Mouse (Mus musculus) right cerebral cortex, postnatal 36 days (tissue): ENCODE data around the gene Cryba4.

ENCODE experiments used
- DNase-seq, 2 experiments: peaks; one replicate each; pipeline ENCODE4 v3.0.0; 2022; ENCODE audit warnings: low spot score in 2 of 2, mixed read lengths in 1 of 2

The Cryba4 gene

DNA sequence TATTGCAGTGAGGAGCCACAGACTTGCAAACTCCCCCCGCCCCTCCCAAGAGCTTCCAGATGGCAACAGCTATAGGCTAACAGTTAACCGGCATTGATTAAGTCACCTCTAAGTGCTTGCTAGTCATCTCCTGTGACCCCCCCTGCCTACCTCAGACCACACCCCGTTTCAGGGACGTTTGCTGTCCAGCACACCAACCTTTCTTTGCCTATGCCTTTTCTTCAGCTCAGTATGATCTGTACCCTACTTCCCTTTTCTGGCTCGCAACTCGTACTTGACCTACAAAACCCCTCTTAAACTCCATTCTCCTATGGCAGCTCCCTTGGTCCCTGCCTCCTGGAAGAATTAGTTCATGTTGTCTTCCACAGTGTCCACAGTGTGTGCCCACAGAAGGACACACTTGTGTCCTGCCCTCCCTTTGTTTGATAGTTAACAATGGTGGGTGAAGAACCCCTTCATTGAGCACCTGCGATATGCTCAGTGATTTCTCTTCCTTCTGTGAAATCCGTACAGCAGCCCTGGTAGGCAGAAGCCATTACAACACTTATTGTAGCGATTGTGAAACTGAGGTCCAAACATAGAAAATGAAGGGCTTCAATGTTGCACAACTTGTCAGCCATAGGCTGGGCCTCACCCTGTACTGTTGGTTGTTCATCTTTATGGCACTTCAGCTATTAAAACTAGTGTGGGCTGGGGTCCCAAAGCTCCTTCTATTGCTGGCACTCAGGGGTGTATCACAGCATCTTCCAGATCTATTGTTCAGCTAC is 13.9 kb upstream of the Cryba4 start:
- no peak for DNase-seq

GRCm38 (mm10) chr5:112265515-112265914 is 13.2 kb upstream of the Cryba4 start:
- DNase-seq = no peak

DNA sequence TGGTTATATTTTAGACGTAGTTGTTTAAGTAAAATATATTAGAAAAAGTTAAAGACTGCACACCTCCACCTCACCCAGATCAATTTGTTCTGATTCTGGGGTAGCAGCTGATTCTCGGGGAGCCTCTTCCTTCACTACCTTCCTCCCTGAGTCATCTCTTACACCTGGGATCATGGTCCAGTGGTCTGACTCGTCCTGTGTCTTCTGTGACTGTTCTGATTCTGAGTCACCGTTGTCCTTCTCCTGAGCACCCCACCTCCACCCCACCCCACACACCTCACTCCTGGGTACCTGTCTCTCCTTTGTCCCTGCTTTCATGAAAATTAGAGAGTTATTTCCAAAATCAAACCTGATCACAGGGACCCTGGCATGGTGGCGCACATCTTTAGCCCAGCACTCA is 12.8 kb upstream of the Cryba4 start:
- no peak for DNase-seq

- DNase-seq = no peak
Measured at GRCm38 (mm10) chr5:112264099-112264498, 11.8 kb upstream of the Cryba4 start.

DNA sequence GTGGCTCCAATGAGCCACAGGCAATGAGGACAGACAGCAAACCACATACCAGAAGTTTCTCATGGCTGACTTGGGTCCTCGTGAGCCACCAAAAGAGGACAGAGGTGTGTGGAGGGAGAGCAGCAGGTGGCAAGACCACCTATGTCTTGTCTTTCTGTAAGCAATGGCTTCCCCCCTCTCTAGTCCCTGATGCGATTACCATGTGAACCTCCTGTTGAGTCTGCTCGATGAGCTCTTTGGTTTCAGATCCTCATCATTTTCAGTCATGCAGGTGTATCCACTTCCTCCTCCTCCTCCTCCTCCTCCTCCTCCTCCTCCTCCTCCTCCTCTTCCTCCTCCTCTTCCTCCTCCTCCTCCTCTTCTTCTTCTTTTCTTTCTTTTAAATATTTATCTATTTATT is 8.5 kb upstream of the Cryba4 start:
- DNase-seq = no peak

DNA sequence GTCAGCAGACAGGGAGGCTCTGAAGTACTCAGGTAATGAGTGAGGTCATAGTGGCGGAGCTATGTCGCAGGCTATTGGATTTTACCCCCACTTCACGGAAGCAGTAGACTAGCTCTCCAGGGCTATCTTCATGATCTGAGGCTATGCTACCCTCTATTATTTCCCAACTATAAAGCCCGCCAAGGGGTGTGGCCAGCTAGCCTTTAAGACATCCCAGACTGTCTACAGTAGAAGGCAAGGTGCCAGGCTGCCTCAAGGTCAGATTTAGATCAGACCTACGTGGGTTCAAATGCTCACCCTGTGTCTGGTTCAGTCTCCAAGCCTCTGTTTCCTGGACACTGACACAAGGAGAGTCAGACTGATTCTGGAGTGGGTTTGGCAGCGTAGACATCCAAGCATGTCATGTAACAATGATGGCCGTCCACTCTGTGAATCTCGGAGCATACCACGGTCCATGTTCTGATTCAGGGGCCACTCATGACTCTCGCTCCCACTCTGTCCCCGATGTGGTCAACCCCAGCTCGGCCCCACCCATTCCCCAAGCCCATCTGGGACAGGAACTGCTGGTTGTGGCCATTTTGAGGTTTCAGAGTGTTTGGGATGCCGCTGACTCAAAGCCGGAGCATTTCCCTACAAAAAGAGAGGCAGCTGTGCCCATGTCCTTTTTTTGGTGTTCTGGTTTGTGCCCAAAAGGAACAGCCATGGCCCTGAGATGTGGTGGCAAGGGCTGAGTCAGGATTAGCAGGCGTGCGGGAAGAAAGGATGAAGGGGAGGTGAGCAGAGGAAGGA is 7.7 kb upstream of the Cryba4 start:
- no peak for DNase-seq

DNA sequence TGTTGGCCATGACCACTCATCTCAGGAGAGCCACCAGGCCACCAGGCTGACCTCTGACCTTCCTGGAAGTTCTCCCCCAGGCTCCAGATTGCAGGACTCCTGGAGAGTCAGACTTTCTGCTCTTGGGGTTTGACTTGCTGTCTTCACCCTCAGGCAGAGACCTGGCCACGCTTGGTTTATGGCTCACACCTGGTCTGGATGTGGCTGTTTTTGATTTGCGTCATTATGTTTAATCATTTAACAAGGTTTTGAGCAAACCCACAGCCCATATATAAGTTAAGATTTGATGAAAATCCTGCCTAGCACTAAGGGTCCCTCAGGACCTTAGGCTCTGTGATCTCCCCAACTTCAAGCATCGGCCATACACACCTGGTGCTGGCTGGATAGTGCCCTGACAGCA is 5.6 kb upstream of the Cryba4 start:
- DNase-seq = no peak

DNA sequence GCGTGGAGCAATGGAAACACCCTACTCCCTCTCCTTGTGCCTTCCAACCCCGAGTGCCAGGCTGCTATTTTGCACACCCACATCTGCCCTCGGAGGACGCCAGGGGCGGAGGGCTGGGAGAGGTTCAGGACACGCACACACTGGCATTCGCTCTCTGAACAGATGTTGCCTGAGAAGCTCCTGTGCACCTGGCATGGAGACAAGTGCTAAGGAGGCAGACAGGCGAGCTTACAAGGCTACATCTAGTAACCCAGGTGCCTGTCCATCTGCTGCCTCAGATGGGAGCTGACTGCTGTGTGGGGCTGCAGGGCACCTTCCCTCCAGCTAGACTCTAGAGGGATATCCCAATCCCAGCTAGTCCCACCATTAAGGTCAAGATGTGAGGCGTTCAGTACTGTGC is 4.1 kb upstream of the Cryba4 start:
- DNase-seq = no peak

DNA sequence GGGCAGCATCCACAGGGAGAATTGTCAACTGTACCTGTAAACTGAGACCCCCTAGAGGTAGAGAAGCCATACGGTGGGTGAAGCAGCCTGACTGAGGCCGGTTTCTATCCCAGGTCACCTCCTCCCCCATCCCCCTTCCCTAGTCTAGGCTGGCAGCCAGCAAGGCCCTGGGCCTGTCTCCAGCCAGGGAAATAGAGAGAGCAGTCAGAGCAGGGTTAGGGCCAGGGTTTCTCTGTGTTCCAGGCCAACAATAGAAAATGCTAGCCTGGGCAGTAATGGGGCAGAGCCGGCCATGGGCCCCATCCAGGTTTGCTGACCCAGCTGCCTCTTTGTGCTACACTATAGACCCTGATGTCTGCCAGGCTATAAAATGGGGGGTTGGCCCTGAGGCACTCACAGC is 3.1 kb upstream of the Cryba4 start, which contains the start of gene Crybb1:
Gene Crybb1 (plus strand): TSS at position 390 of the 400 bp plus-strand sequence.
- peak; percentile 62 to 64 for DNase-seq

DNA sequence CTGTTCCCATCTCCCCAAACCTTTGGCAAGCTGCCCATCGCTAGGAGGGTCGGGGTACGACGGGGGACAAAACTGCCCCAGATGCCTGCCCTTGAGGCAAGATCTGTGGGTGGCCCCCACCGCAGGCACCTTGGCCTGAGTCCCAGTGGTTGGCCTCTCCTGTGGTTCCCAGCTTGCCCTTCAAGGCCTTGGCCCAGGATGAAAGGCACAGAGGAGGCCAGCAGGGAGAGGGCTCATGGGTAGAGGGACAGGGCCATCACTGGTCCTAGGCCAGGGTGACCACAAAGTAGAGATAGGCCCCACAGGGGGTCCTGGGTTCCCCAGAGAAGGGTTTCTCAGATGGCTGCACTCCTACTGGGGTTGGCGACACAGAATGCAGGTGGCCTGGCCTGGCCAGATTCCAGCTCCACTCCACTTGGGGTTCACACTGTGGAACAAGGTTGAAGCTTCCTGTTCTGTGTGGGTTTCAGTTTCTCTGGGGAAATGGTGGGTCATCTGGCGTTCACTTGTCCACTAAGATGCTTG is 2.0 kb upstream of the Cryba4 start:
- peak; percentile 55 to 59 for DNase-seq

- DNase-seq = no peak
Measured at GRCm38 (mm10) chr5:112253169-112253568, 851 bp upstream of the Cryba4 start.

DNA sequence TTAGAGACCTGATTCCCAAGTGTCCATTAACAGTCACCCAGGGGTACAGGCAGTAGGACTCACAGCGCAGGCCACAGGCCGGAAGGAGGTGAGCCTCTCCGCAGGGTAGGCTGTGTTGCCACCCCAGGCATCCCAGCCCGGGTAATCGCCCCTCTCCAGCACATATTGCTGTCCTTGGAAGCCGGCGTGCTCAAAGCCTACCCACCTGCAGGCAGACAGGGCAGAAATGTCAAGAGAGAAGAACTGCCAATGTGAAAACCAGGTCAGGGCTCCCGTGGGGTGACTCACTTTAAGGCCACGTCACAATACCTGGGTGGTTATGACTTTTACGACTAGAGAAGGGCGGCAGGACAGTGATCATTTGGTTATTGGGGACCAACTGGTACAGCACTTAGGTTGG is 3.2 kb downstream of the Cryba4 start:
- DNase-seq = no peak

DNA sequence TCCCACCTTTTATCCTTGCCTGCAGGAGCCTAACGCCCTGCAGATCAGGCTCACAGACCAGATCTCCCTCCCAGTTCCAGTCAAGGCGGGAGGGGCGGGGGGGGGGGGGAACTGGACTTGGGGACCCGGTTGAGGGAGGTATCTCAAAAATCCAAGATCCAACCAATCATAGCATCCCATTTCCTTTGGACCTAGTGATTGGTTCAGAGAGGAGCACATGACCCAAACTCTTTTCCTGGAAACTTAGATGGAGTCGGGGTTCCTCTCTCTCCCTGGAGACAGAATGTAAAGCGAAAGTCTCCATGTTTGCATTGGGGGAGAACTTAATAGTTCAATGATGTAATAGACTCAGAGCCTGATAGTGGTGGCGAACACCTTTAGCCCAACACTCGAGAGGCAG is 4.9 kb downstream of the Cryba4 start:
- no peak for DNase-seq

DNA sequence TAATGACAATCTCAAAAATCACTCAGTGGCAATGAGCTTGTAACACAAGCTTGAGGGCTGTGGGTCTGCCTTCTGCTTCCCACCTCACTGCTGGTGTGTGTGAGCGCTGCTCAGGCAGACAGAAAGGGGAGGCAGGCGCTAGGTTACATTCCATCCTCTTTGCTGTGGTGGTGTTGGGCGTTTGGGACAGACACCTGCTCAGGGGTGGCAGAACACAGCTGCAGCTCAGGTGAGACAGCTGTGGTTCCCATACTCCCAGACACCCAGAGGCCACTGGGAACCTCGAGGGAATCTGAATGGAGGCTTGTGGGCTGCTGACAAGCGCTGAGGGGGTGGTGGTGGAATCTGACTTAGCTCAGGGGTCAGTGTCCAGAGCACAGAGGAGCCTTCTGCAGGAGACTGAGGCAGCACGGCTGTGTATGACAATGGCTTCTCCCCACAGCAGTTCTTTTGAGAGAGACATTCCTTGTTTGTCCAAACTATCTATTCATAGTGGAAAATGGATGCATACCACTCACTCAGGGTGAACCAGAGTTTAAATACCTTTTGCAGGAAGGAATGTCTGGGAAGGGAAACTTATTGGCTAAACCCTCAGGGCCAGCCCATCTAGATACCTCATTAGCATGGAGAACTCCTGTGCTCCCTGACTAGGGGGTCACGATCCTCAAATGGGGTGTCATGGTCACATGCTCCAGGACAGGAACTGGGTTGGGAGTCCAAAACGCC is 7.3 kb downstream of the Cryba4 start:
- no peak for DNase-seq

DNA sequence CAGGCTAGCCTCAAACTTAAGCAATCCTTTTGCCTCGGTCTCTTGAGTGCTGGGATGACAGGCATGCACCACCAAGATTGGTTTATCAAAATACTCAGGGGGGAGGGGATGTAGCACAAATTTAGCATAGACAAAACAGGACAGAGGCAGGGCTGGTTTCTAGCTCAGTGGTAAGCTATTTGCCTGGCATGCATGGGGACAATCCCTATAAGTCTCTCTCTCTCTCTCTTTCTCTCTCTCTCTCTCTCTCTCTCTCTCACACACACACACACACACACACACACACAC is 8.1 kb downstream of the Cryba4 start:
- no peak for DNase-seq

- DNase-seq = no peak
Measured at GRCm38 (mm10) chr5:112243539-112244274, 8.6 kb downstream of the Cryba4 start.

- DNase-seq = no peak
Measured at GRCm38 (mm10) chr5:112243041-112243440, 9.3 kb downstream of the Cryba4 start.

- no peak for DNase-seq
Measured at GRCm38 (mm10) chr5:112242361-112242778, 9.9 kb downstream of the Cryba4 start.

GRCm38 (mm10) chr5:112241849-112242248 is 10.5 kb downstream of the Cryba4 start:
- no peak for DNase-seq

DNA sequence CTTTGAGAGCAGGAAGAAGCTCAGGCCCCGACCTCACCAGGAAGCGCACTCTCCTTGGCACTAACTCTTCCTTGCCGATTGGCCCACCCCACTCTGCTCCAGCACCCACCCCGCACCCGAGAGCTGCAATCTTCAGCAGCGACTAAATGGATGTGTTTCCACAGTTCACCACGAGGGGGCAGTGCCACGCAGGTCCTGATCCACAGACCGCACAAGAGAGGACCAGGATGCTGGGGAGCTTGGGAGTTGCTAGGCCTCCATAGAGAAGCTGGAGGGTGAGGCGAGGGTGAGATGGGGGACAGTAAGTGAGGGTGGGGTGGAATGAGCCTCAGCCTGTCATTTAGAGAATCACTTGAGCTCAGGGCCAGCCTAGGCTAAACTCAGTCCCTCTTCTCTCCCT is 11.6 kb downstream of the Cryba4 start:
- DNase-seq = peak; percentile 73 to 79

- DNase-seq = no peak
Measured at GRCm38 (mm10) chr5:112238781-112239482, 13.4 kb downstream of the Cryba4 start.
